Mouse (Mus musculus): Measurements from ENCODE around the gene Osbp2.

DNA sequence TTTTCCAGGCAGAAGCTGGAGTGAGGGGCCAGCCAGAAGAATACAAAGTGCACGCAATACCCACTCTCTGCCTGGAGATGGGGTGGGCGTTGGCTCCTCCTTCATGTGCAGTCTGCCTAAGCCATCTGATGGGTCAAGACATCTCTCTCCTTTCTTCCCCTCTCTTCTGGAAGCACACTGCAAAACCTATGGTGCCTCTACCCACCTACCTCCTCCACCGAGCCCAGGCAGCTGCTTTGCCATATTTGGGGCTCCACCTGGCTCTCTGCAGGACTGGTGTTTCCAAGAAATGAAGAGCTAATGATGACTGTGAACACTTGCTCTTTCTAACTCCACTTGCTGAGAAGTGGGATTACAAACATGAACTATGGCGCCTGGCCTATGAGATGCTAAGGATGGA lies 132.2 kb downstream of the Osbp2 start:
- TF ChIP-seq MYOG (IDR thresholded peaks at IDR 0.05; ENCODE audit: control insufficient read depth, extremely low read depth, insufficient read length) (no peak), MAX (IDR thresholded peaks at IDR 0.05) (no peak), CTCF (IDR thresholded peaks at IDR 0.05; ENCODE audit: control insufficient read depth, insufficient read depth, insufficient read length) (no peak), CEBPB (IDR thresholded peaks at IDR 0.05; ENCODE audit: low read depth) (no peak), FOSL1 (IDR thresholded peaks at IDR 0.05; ENCODE audit: insufficient read depth, low read length, poor library complexity, severe bottlenecking) (no peak), USF1 (IDR thresholded peaks at IDR 0.05; ENCODE audit: low read depth) (no peak)

All from C2C12 (cell line).